Mouse (Mus musculus): Measurements from ENCODE around the gene Ddx25.

Gene Ddx25

DNA sequence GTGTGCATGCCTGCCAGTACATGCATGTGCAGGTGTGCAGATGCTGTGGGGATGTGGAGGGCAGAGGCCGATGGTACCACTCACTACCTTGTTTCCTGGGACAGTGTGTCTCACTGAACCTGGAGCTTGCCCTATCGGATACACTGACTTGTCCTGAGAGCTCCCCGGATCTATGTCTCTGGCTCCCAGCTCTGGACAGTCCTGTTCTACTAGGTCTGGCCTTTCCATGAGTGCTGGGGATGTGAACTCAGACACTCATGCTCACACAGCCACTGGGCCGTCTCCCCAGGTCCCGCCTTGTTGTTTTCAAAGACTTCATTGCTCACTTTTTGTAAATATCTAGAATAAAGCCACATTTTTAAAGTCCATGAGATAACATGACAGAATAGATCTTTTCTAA is 17.3 kb downstream of the Ddx25 start:
- DNase-seq: no peak

DNA sequence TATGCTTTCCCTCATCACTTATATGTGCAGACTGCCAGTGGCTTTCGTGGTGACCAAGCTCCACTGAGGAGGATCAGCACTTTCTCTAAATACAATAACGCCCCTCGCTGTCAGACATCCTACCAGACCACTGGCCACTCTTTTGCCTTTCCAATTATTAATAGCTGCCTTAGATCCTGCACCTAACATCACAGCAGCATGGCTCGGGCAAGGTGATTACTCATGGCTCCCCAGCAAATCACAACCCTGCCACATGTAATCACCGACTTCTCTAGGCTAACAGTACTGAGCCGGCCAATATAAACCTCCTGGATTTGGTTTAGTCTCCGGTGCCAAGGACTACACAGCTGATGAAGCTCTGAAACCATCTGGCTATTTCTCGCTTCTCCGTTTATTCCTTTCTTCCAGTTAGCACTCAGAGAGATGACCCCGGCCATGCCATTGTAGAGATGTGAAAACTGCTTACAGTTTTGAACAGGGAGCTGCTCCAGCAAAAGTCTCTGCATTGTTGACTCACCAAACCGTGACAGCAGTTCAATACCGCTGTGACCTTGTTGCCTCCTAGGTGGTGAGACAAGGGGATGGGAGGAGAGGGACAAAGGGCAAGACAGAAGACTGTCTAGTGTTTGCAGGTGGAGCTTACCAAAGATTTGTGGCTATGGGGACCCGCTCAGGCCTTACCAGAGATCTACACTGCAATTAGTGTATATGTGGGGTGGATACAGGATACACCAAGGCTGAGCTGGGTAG is 19.2 kb downstream of the Ddx25 start:
- DNase-seq: no peak

DNA sequence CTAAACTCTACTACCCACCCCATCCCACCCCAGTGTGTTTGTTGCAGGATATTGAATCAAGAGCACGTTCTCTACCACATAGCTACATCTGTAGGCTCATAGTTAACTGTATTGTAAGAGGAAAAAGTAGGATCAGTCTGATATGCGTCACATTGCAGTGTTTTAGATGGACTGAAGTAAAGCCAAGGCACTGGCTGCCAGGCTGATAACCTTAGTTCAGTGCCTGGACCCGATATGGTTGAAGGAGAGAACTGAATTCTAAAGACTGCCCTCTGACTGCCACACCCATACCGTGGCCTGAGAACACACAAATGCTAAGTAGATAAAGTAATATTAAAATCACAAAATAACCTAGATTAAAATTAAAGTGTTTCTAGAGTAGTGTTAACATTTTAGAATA is 22.5 kb downstream of the Ddx25 start:
- DNase-seq: no peak

DNA sequence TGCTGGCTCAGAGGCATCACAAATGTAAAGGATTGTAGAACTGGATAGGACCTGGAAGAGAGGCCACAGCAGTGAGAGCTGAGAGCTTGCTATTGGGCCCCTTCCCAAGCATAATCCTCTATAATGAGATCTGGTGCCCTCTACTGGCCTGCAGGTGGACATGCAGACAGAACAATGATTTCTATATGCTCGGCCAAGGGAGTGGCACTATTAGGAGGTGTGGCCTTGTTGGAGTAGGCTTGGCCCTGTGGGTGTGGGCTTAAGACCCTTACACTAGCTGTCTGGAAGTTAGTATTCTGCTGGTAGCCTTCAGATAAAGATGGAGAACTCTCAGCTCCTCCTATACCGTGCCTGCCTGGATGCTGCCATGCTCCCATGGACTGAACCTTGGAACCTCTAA is 23.2 kb downstream of the Ddx25 start:
- peak; percentile 43 for DNase-seq

DNA sequence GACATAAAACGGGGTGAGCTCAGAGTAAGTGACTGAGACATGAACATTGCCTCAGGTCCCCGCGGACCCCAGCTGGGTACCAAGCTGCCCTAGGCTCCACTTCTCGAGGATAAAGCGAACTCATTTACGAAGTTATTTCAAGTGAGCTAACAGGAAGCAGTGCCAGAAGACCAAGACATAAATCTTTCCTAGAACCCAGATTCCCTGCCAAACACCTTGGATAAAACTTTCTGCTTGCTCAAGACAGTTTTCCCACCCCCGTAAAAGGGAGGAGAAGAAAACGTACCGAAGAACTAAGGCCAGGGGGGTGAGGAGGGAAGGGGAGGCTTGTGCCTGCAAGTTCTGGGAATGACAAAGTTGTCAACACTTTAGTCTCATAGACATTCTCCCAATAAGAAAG is 25.1 kb downstream of the Ddx25 start:
- DNase-seq: no peak

DNA sequence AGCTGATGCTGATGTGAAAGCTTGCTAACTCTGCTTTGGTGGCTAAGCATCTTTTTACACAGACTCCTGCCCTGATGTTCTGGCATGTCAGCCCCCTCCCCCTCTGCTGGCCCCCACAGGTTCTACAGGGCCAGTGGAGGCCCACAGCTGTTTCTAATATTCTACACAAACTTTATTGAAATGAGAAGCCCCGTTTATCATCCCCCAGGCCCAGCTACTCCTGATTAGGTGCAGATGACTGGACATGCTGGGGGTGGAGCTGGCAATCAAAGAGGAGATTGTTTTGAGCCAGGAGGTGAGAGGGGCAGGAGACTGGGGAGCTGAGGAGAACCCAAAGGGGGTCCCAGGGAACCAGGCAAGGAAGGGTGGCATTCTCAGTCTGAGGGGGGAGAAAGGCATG is 28.5 kb downstream of the Ddx25 start:
- no peak for DNase-seq

GRCm38 (mm10) chr9:35529141-35529540 is 29.2 kb downstream of the Ddx25 start:
- DNase-seq: no peak

DNA sequence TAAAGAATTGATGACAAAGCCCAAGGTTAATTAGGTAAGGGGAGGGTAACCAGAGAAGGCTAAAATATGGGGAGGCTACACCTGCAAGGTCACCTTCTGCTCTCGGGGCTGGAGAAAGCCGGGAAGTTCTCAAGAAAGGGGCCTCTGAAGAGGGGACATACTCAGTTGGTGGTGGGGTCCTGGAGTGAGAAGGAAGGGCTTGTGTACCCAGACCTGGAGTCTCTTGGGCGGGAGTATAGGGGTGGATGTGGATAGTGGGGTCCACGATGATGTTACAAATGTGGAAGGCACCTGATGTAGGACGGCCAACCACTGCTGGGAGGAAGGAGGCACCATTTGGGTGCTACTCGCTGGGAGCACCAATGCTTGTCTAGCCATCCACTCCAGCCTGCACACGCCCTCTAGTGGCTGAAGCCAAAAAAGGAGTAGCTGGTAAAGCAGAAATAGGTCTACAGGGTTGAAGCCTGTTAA is 34.4 kb downstream of the Ddx25 start:
- DNase-seq: peak; percentile 66

DNA sequence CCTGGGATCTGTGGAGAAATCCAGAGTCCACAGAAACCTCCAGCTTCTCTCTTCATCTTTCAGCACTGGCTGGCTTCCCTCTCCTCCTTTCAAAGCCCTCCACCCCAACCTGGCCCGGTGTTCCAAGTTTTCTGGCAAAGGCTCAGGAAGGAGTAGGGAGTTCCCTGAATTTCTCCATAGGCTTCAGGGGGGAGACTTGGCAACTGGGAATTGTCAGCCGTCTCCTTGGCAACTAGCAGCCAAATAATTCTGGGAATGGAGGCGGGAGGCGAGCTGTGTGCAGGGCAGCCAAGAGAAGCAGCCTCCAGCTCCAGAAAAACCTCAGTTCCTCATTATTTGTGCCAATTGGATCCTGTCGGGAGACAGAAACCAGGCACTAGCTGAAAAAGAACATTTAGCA is 34.8 kb downstream of the Ddx25 start:
- DNase-seq: no peak

GRCm38 (mm10) chr9:35522821-35523515 is 35.4 kb downstream of the Ddx25 start:
- DNase-seq: no peak

DNA sequence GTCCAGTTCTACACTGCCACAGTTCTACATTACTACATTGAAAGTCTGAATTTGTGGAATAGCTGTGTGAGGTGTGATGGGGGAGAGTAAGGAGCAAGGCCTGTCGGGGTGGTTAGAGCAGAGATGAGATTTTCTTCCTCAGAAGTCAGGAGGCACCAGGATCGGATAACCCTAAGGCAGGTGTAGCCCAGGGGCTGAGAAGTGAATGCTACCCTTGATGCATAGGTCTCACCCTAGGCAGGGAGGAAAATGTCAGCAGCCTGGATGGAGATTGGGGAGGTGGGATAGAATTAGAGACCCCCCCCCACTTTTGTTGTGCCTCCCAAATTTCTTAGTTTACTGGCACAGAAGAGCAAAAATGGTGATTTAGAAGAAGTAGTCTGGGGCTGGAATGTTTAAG is 36.1 kb downstream of the Ddx25 start:
- no peak for DNase-seq

DNA sequence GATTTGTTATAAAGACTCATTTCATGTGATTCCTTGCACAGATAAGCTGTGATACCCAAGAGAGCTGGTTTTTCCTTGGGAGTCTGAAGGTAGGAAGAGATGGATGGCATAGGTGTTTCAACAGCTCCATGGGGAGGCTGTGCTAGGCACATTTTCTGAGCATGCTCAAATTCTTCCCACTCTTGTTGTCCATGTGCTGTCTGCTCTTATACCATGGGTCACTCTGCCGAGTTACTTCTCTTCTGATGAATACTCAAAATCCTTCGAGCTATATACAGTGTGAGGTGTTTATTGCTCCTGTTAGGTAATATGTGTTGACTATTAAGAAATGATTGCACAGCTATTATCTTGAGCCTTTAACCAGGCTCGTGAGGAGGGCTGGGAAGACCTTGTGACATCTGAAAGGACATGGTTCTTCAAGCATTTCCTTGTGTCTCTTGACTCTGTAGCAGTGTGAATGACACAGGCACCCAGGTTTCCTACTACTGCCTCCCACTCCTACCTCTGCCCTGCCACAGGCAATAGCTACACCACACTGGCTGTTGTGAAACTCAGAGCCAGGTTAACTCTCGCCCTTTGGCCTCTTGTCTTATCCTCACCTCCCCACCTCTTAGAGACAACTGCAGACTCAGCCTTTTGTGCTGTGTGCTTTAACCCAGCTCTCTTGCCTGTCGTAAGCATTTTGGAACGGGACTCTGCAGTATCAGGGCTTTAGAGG is 37.5 kb downstream of the Ddx25 start:
- DNase-seq: no peak

DNA sequence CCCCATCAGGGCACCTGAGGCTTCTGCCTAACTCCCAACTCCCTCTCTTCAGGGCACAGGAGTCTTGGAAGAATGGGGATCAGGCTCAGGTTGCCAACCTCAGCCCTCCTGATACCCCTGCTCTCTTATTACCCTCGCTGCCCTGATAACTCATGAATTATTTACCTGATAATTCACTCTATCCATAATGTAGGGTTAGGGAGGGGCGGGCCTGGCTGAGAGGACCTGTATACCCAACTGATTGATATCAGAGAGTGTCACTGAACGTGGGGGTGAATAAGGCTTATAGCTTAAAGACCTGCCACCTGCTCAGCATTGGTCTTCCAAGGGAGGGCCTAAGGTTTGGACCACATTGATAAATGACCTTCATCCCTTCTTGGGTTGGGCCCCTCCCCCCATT is 40.2 kb downstream of the Ddx25 start, which contains the start of gene Gm1113:
Gene Gm1113, minus strand, starts transcription at position 101 of the 400 bp plus-strand sequence.
- no peak for DNase-seq

DNA sequence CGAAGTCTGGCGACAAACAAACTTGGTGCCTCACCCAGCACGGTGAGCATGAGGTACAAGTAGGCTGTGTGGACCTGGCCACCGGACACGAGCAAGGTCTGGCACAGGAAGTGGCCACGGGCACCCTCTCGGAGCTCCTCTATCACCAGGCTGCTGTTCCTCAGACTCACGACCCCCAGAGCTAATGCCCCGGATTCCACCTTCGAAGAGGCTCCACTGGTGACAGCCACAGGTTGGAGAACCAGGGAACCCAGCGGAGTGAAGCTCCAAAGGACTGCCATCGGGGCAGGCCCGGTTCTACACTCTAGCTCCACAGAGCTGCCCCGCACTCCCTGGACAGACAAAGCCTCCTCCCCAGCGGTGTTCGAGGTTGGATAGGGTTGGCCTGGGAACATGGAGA is 41.6 kb downstream of the Ddx25 start:
- no peak for DNase-seq

GRCm38 (mm10) chr9:35516182-35516581 is 42.1 kb downstream of the Ddx25 start:
- DNase-seq: no peak

DNA sequence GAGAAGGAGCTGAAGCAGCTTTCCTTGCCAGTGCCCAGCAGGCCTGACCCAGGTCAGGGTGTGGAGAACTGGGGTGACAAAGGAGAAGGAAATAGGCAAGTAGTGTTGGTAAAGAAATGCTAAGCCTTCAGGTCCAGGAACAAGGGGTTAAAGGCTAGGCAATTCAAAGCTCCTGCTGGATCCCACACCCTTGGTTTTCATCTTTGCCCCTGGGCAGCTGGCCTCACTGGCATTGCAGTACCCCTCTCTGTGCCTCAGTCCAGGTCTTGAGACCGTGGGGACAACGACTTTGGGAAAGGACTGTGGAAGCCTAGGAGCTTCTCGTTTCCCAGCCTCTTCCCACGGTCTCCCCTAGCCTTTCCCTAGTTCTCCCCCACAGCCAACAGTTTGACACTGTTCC is 44.4 kb downstream of the Ddx25 start:
- no peak for DNase-seq

DNA sequence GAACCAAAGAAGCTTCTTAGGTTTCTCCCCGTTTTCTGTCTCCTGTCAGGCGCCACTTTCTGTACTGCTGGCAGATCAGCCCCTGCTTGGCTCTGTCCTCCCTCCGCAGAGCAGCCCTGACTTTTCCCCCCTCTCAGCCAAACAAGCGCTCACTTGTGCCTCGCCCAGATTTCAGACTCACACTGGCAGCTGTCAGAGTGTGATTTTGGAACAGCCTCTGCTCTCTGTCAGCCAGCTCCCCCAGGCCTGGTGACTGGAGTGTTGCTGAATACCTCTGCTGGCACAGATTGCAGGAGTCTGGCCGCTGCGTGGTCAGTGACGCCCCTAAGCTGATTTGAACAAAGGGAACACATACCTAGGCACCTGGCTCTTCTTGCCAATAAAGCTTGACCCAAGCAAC is 50.1 kb downstream of the Ddx25 start:
- DNase-seq: no peak

GRCm38 (mm10) chr9:35502361-35503000 is 55.8 kb downstream of the Ddx25 start:
- no peak for DNase-seq

GRCm38 (mm10) chr9:35499946-35500345 is 58.4 kb downstream of the Ddx25 start:
- DNase-seq: no peak

GRCm38 (mm10) chr9:35495471-35495870 is 62.9 kb downstream of the Ddx25 start:
- no peak for DNase-seq

GRCm38 (mm10) chr9:35494937-35495336 is 63.4 kb downstream of the Ddx25 start:
- no peak for DNase-seq

DNA sequence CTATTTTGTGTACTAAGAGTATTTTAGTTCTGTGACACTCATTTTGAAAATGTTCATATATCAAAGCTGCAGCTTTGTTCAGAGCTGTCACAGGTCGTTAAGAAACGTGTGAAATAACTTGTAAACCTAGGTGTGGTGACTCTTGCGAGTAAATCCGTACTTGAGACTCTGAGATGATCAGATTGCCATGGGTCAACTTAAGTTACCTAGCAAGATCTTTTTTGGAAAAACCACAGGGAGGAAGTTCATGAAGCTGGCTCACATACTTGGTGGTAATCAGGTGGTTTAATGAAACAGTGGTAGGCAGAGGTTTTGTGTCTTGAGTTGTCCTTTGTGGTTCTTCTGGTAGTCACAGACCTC is 64.6 kb downstream of the Ddx25 start:
- no peak for DNase-seq

DNA sequence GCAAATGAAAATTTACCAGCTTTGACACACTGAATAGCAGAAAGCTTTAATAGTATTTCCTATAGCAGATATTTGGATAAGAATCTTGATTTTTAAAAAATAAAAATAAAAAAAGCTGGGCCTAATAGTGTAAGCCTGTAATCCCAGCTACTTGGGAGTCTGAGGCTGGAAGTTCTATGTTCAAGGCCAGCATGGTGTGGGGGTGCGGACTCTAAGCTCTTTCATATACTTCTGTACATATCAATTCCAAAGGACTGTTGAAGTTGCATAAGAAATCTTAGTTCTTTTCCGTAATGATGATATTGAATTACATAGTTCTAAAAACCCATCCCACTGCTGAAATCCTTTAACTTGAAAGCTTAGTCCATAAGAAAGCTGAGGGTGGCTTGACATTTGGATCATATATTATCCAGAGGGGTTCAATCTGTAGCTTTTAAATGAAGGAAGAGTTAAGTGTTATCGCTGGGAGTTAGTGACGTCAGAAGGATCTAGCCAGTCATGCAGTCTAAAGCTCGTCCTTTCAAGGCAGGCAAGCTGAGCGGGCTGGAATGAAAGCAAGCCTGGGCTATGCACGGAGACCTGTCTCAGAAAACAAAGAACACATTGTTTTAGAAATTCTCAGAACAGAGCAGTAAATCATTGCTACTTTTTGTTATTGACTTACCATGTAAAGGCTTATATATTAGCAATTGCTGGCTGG is 65.1 kb downstream of the Ddx25 start:
- no peak for DNase-seq

Measured in thymus, postnatal 25 days (tissue).